ENCODE assay signal across 9 mouse cellular contexts in genomic region chr10:61418131-61418900, GRCm38 (mm10). TPM values are rescaled to one million over a fixed set of nuclear protein-coding genes. Genes with fewer than 3 reads are reported as not detected.
A peak's percentile ranks its signal among the peaks of the same experiment; 100 is the strongest.
DNase-seq lines count a peak whose midpoint lies in the region; ATAC-seq and TF ChIP-seq lines count a peak whose summit lies in the region.
"Had no signal": no experiment of that assay in that cellular context is flagged by ENCODE, and none has a peak within 500 bp of the region (broad histone marks: within the 10 kb centered on the region; RNA-seq: fewer than 3 reads in every experiment).

No protein-coding gene starts in this region.

- H3K27ac ChIP-seq in kidney, adult 2 months (ENCODE audit: insufficient read depth, low read depth, low read length): no peak overlapping the region
- H3K27ac ChIP-seq in hindbrain, embryonic 11.5 days (ENCODE audit: low read depth, low read length): no peak overlapping the region
- H3K27ac ChIP-seq: macrophage had no signal

- no peaks in the 10 kb centered on the region for H3K36me3 ChIP-seq in kidney, adult 2 months (ENCODE audit: control insufficient read depth, insufficient read depth, low read length)
- no peaks in the 10 kb centered on the region for H3K36me3 ChIP-seq in hindbrain, embryonic 11.5 days (ENCODE audit: control insufficient read depth, insufficient read depth, low read length)

- no peak for DNase-seq in kidney, adult 2 months
- DNase-seq in kidney, postnatal 25 days: no peak
- DNase-seq in embryo, embryonic 10.5 days (ENCODE audit: low spot score): peak; percentile 58
- peak; percentile 66 for DNase-seq in hindbrain, embryonic 11.5 days (ENCODE audit: low spot score)
- peak; percentile 14 for DNase-seq in lung, postnatal 36 days
- DNase-seq in urinary bladder, postnatal 10 days (ENCODE audit: low spot score): no peak
- DNase-seq in spleen, adult 12 weeks (ENCODE audit: low spot score): no peak
- DNase-seq in frontal cortex, postnatal 25 days (ENCODE audit: low spot score in 2 of 2): no peak

- no peak for TF ChIP-seq POLR2A in kidney, adult 2 months (IDR thresholded peaks at IDR 0.05; ENCODE audit: low read depth, low read length)

- peak overlapping the region; percentile 42; the same call in 1 of the 2 replicates for H3K9ac ChIP-seq in hindbrain, embryonic 11.5 days (ENCODE audit: low read depth, low read length)

- WGBS in kidney, adult 2 months: 5% methylated on average over 50 of the region's 50 CpGs
- WGBS in hindbrain, embryonic 11.5 days: 3% methylated on average over 44 of the region's 50 CpGs

- H3K27me3 ChIP-seq in kidney, adult 2 months (replicated peaks; ENCODE audit: control insufficient read depth, insufficient read depth, low read length): 0 out of 2 replicates have a peak, but pooled peaks cover 2% of the 10 kb centered on the region
- peaks cover 47% of the 10 kb centered on the region for H3K27me3 ChIP-seq in hindbrain, embryonic 11.5 days (ENCODE audit: control insufficient read depth, insufficient read depth, low read length)

- H3K4me1 ChIP-seq in kidney, adult 2 months (ENCODE audit: control insufficient read depth, insufficient read depth, low read length): no peaks in the 10 kb centered on the region; the same call in 1 of the 2 replicates
- H3K4me1 ChIP-seq in hindbrain, embryonic 11.5 days (replicated peaks; ENCODE audit: control insufficient read depth, insufficient read depth, low read length): peaks cover 9% of the 10 kb centered on the region; the same call in 1 of the 2 replicates

- peak overlapping the region; percentile 76 for H3K4me2 ChIP-seq in hindbrain, embryonic 11.5 days (replicated peaks; ENCODE audit: low read depth, low read length)

- H3K4me3 ChIP-seq in kidney, adult 2 months (ENCODE audit: insufficient read depth, low read depth, low read length): peak overlapping the region; percentile 51
- H3K4me3 ChIP-seq in hindbrain, embryonic 11.5 days (ENCODE audit: low read depth, low read length): peak overlapping the region; percentile 39

- peak; percentile 53 for ATAC-seq in hindbrain, embryonic 11.5 days (ENCODE audit: low FRiP score)

- H3K9me3 ChIP-seq in hindbrain, embryonic 11.5 days (ENCODE audit: control insufficient read depth, low read length): no peaks in the 10 kb centered on the region

- no peak for TF ChIP-seq CTCF in kidney, adult 2 months (conservative IDR thresholded peaks at IDR 0.05; ENCODE audit: insufficient read depth, insufficient read length, low read depth, low read length)

RNA-seq across cellular contexts. Expression of gene Nodal, which starts 0.5 kb away (rescaled TPM):
- 0.06 and 0.12 TPM in 2 replicates for polyA plus RNA-seq in kidney, adult 2 months (2012; rRNA removed)
- polyA plus RNA-seq in hindbrain, embryonic 11.5 days (2014; fragmentation: Nextera tagmentation; extraction: Ambion mirVana): 0.12 TPM in 1 of 2 replicates, not detected in the other
- polyA plus RNA-seq: macrophage had no signal

RNA-seq across cellular contexts. Expression of gene Eif4ebp2, which starts 34.1 kb away (rescaled TPM):
- polyA plus RNA-seq in kidney, adult 2 months (2012; rRNA removed): 127 and 128 TPM in 2 replicates
- polyA plus RNA-seq in hindbrain, embryonic 11.5 days (2014; fragmentation: Nextera tagmentation; extraction: Ambion mirVana): 36.1 and 51.4 TPM in 2 replicates

RNA-seq across cellular contexts. Expression of gene Pald1, which starts 35.0 kb away (rescaled TPM):
- polyA plus RNA-seq in kidney, adult 2 months (2012; rRNA removed): 8.8 and 10.8 TPM in 2 replicates
- polyA plus RNA-seq in hindbrain, embryonic 11.5 days (2014; fragmentation: Nextera tagmentation; extraction: Ambion mirVana): 13.6 and 15.9 TPM in 2 replicates

RNA-seq across cellular contexts. Expression of gene Lrrc20, which starts 57.3 kb away (rescaled TPM):
- 4.0 and 4.6 TPM in 2 replicates for polyA plus RNA-seq in kidney, adult 2 months (2012; rRNA removed)
- polyA plus RNA-seq in hindbrain, embryonic 11.5 days (2014; fragmentation: Nextera tagmentation; extraction: Ambion mirVana): 9.5 and 11.4 TPM in 2 replicates

Comparison
In these comparisons a context has a peak if more than half of its experiments do, and no peak if none do; other contexts are left out.
1. DNase-seq: peak in embryo, embryonic 10.5 days (single experiment), hindbrain, embryonic 11.5 days (single experiment) and lung, postnatal 36 days (single experiment); none in kidney, adult 2 months (single experiment), kidney, postnatal 25 days (0 of 2), urinary bladder, postnatal 10 days (single experiment), spleen, adult 12 weeks (single experiment) and frontal cortex, postnatal 25 days (0 of 2).